Mouse (Mus musculus) embryonic fibroblast, embryonic 13.5 days (primary cell): Measurements from ENCODE around the gene Chrd. TPM values are rescaled to one million over a fixed set of nuclear protein-coding genes. Genes with fewer than 3 reads are reported as not detected.

Experiments
- H3K27ac ChIP-seq: 2 replicates; pipeline ENCODE4 v1.5.1; 2012; ENCODE audit warnings: low read length, control low read depth, inconsistent platforms; ENCODE audit not compliant: insufficient read depth
- H3K4me1 ChIP-seq: 2 replicates; pipeline ENCODE4 v1.6.1; 2011; ENCODE audit warnings: low read length; ENCODE audit not compliant: control insufficient read depth, insufficient read depth
- H3K4me3 ChIP-seq: 2 replicates; pipeline ENCODE4 v1.5.1; 2011; ENCODE audit warnings: mild to moderate bottlenecking, control low read depth, low read length; ENCODE audit not compliant: insufficient read depth
- CTCF ChIP-seq: IDR thresholded peaks from 2 replicates; pipeline ENCODE4 v1.5.1; 2011; ENCODE audit warnings: mild to moderate bottlenecking, control low read depth, low read length, moderate library complexity, borderline replicate concordance; ENCODE audit not compliant: insufficient read depth
- POLR2A ChIP-seq: IDR thresholded peaks from 2 replicates; pipeline ENCODE4 v1.6.1; 2011; ENCODE audit warnings: low read depth, mild to moderate bottlenecking, control low read depth, low read length, moderate library complexity
- polyA plus RNA-seq: library from polyadenylated mRNA; stranded (reverse); fragments of >200 nt; gene quantifications from 2 replicates; pipeline ENCODE4 v1.2.4, GENCODE M21; 2011; ENCODE audit warnings: low read depth; ENCODE audit not compliant: missing spikeins, insufficient read length

Gene Chrd
- polyA plus RNA-seq, 1 experiment = 7.3 TPM

- Histone ChIP-seq H3K4me3 (no peak overlapping the region), H3K4me1 (peaks cover 4% of the 10 kb centered on the region; the same call in 1 of the 2 replicates), H3K27ac (peak overlapping the region; percentile 16; the same call in 1 of the 2 replicates)
- no peak for TF ChIP-seq CTCF
These were observed 31.6 kb upstream of the Chrd start for GRCm38 (mm10) chr16:20701316-20701715.

GRCm38 (mm10) chr16:20701729-20702521, 31.0 kb upstream of the Chrd start:
- Histone ChIP-seq H3K4me1 (peaks cover 4% of the 10 kb centered on the region; the same call in 1 of the 2 replicates), H3K27ac (peak overlapping the region; percentile 16), H3K4me3 (no peak overlapping the region)
- TF ChIP-seq POLR2A = no peak
- no peak for TF ChIP-seq CTCF

DNA sequence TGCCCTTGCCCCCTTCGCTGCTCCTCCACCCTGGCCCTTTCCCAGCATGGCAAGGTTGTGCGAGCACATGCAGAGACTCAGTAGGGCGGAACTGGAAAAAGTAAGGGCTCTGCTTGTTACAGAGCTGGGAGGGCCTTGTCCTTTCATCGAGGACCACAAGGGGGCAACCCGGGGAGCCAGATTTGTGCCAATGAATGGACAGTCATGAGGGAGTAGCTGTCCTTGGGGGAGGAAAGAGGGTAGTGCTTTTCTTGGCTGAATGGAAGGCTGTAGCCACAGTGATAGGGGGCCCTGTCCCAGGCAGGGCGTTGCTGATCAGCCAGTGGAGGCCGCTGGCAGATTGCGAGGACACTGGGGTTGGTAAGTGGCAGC, 30.4 kb upstream of the Chrd start:
- H3K27ac ChIP-seq = no peak overlapping the region
- TF ChIP-seq CTCF = no peak
- TF ChIP-seq POLR2A = no peak
- no peak overlapping the region for H3K4me3 ChIP-seq
- H3K4me1 ChIP-seq = peaks cover 4% of the 10 kb centered on the region; the same call in 1 of the 2 replicates

DNA sequence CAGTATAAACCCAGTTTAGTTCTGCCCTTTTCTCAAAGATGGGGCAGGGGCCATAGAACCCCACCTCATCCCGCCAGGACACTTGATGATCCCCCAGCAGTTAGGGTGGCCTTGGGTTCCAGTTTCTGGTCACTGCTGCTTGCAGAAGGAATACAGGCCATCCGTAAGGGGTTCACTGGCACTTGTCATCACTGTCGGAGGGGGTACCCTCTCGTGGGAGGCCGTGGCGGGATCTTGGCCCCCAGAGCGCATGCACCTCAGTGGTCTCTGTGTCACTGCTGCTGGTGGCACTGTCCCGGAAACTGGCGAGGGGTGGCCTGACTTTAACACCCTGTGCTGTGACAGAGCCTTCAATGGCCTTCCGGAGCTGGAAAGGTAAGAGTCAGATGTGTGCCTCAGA, 29.9 kb upstream of the Chrd start:
- Histone ChIP-seq H3K4me1 (peaks cover 4% of the 10 kb centered on the region; the same call in 1 of the 2 replicates), H3K4me3 (no peak overlapping the region), H3K27ac (no peak overlapping the region)
- TF ChIP-seq CTCF = no peak
- TF ChIP-seq POLR2A = no peak

DNA sequence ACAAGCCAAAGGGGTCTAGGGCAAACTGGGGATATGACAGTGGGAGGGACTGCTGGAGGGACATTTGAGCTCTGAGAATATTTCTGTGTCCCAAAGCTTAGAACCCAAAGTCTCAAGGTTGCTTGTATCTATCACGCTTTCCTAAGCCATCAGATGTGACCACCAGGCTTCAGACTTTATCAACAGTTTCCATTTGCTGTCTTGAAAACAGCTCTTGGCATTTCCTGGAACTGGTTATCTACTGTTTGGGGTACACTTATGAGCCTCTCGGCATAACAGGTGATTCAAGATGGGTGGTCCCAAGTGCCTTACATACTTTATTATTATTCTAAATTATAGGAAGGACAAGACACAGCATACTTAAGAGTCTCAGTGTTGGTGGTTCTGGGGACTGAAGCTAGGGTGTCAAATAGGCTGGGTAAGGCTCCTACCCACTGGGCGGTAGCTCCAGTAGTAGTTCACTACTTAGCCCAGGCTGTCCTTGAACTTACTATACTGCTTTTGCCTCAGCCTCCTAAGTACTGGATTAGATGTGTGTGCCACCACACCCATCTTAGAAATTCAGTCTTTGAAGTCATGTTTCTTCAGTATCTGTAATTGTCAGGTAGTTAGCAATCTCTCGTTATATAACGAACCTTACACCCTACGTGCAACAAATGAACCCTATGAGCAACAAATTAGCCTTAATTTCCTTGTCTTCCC, 29.1 kb upstream of the Chrd start:
- H3K27ac ChIP-seq = no peak overlapping the region
- H3K4me3 ChIP-seq = no peak overlapping the region
- TF ChIP-seq POLR2A (no peak), CTCF (no peak)
- peaks cover 4% of the 10 kb centered on the region; the same call in 1 of the 2 replicates for H3K4me1 ChIP-seq

DNA sequence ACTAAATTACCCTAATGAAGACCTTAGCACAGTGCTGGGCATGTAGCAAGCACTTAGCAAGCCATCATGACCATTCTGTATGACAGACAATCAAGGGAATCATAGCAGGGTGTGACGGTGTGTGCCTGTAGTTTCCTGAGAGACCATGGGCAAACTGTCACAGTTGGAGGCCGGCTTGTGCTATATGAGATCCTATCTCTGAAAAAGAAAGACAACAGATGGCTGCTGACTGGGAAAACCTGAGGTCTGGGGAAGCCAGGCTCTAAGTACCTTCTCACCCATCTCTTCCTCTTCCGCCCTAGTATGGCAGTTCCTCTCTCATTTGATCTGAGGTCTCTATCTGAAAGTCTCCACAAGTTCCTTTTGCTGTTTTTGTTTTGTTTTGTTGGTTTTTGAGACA, 27.1 kb upstream of the Chrd start:
- H3K27ac ChIP-seq = no peak overlapping the region

GRCm38 (mm10) chr16:20706407-20707055, 26.4 kb upstream of the Chrd start:
- Histone ChIP-seq H3K27ac (no peak overlapping the region), H3K4me3 (no peak overlapping the region), H3K4me1 (peaks cover 4% of the 10 kb centered on the region; the same call in 1 of the 2 replicates)
- TF ChIP-seq CTCF (no peak), POLR2A (no peak)

More for the DNA sequence above, 27.1 kb upstream of the Chrd start:
- Histone ChIP-seq H3K4me3 (no peak overlapping the region), H3K4me1 (peaks cover 4% of the 10 kb centered on the region; the same call in 1 of the 2 replicates)
- TF ChIP-seq POLR2A (no peak), CTCF (no peak)

DNA sequence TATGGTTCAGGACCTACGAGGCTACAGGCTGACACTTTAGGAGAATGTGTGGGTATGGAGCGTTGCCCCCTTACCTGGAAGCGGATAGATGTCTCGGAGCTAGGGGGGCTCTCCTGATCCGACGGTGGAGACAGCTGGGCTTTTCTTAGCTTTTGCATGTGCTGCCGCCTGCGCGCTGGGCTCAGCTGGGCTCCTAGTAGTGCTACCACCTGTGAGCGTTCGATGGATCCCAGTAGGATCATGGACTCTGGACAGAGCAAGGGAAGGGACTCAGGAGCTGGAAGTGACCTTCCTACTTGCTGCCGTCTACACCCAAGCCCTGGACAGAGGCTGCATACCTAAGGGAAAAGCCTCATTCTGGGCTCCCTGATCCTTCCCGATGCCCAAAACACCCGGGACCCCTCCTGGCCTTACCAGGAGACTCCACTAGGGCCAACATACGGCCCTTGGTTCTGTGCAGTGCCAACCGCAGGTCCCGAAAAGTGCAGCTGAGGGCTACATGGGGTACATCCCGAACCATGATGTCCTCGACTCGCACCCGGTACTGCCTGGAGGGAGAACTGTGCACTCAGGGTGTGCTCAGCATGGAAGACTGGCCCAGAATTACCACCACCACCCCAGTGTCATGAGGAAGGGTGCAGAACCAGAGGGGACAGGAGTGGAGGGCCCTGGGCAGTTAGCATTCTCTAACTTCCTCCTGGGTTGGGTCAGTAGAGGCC, 24.5 kb upstream of the Chrd start:
- Histone ChIP-seq H3K4me1 (no peaks in the 10 kb centered on the region), H3K27ac (no peak overlapping the region), H3K4me3 (no peak overlapping the region)
- no peak for TF ChIP-seq POLR2A

DNA sequence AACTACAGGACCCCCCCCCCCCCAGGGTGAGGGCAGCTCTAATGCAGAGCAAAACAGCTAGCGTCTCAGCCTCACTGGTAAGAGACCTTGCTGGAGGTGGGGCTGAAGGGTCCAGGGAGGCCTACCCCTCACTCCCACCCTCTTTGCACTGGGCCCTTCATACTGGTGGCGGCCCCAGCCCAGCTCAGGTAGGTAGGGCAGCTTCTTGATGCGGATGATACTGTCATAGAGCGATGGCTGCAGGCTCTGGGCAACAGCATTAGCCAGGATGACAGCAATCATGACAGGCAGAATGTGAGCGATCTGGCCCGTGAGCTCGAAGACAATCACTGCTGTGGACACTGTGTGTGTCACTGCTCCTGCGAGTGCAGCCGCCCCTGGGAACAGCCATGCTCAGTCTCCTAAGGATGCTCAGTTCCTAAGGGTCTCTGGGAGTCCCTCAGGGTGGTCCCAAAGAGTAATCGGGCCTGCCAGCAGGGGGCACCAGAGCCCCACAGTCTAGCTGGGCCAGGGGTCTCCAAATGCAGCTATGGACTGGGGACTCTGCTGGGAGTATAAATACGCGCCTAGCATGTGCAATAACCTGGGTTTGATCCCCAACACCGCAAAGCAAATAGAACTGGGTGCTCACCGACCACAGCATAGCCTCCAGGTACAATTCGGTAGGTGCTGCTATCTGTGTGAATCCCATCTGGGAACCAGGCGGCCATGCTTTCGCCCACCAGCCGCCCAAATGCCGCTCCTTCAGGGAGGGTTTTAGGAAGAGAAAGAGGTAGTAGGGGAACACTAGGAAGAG, 23.8 kb upstream of the Chrd start:
- TF ChIP-seq POLR2A (no peak), CTCF (peak; percentile 26; the same call in 1 of the 2 replicates)
- no peak overlapping the region for H3K27ac ChIP-seq
- H3K4me1 ChIP-seq = no peaks in the 10 kb centered on the region
- no peak overlapping the region for H3K4me3 ChIP-seq
